Mouse (Mus musculus) midbrain, embryonic 16.5 days (tissue): Measurements from ENCODE around the gene Limk2. TPM values are rescaled to one million over a fixed set of nuclear protein-coding genes. Genes with fewer than 3 reads are reported as not detected.

Experiments
- ATAC-seq: fragments of 200-750 bp; cut with Nextera tagmentation; 2 replicates; pipeline ENCODE4 v1.8.0; 2017; ENCODE audit warnings: moderate TSS enrichment
- H3K27ac ChIP-seq: fragments of 300-500 bp; sonication (generic); 2 replicates; pipeline ENCODE4 v1.5.1; 2014; ENCODE audit warnings: mild to moderate bottlenecking, low read length, mixed read lengths
- H3K27me3 ChIP-seq: fragments of 300-500 bp; sonication (generic); 2 replicates; pipeline ENCODE4 v1.6.1; 2014; ENCODE audit warnings: low read depth, low read length, mixed read lengths; ENCODE audit not compliant: control insufficient read depth, insufficient read depth
- H3K36me3 ChIP-seq: fragments of 300-500 bp; sonication (generic); 2 replicates; pipeline ENCODE4 v1.6.1; 2014; ENCODE audit warnings: mild to moderate bottlenecking, low read length, moderate library complexity, mixed read lengths; ENCODE audit not compliant: control insufficient read depth, insufficient read depth
- H3K4me1 ChIP-seq: fragments of 300-500 bp; sonication (generic); 2 replicates; pipeline ENCODE4 v1.6.1; 2014; ENCODE audit warnings: mild to moderate bottlenecking, low read length, mixed read lengths; ENCODE audit not compliant: control insufficient read depth, insufficient read depth
- H3K4me2 ChIP-seq: fragments of 300-500 bp; sonication (generic); 2 replicates; pipeline ENCODE4 v1.6.1; 2014; ENCODE audit warnings: mild to moderate bottlenecking, low read length, mixed read lengths
- H3K4me3 ChIP-seq: fragments of 300-500 bp; sonication (generic); 2 replicates; pipeline ENCODE4 v1.5.1; 2014; ENCODE audit warnings: low read depth, mild to moderate bottlenecking, low read length, moderate library complexity, mixed read lengths
- H3K9ac ChIP-seq: fragments of 300-500 bp; sonication (generic); 2 replicates; pipeline ENCODE4 v1.6.1; 2014; ENCODE audit warnings: low read depth, low read length, mixed read lengths
- H3K9me3 ChIP-seq: fragments of 300-500 bp; sonication (generic); replicated peaks from 2 replicates; pipeline ENCODE4 v1.6.1; 2014; ENCODE audit warnings: mild to moderate bottlenecking, low read length, mixed read lengths; ENCODE audit not compliant: control insufficient read depth, poor library complexity, severe bottlenecking
- WGBS: fragments of 180-500 bp; shearing (Covaris S2); extraction: QIAGEN DNeasy Blood & Tissue Kit; methylation state at CpG from one replicate; pipeline ENCODE4 v1.1.7; 2014; 5-methylcytosine and 5-hydroxymethylcytosine counted together
- polyA plus RNA-seq: library from polyadenylated mRNA; unstranded; fragments of >200 nt; fragmentation: Nextera tagmentation; extraction: Ambion mirVana; gene quantifications from 2 replicates; pipeline ENCODE4 v1.2.1, GENCODE M21; 2015

Gene Limk2
- polyA plus RNA-seq, 1 experiment from 2014 or later, result 187 TPM

DNA sequence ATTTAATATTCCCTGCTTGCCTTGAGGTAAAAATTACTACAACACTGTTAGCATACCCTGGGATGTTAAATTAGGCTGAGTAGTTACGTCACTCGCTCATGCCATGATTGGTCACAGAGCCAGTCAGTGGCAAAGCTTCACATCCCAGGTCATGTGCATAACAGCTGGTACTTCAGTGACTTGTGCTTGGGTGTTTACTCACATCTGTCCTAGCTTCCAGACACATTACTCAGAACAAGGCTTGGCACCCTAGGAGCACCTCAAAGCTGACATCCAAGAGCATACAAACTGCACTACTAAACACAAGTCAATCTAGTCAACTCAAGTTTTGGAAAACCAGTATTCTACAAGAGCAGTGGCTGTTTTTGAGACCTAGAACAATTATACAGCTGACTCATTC, 34.1 kb upstream of the Limk2 start:
- Histone ChIP-seq H3K4me3 (no peak overlapping the region), H3K27ac (no peak overlapping the region), H3K4me2 (no peak overlapping the region), H3K4me1 (no peaks in the 10 kb centered on the region), H3K27me3 (no peaks in the 10 kb centered on the region), H3K36me3 (no peaks in the 10 kb centered on the region), H3K9ac (no peak overlapping the region), H3K9me3 (no peaks in the 10 kb centered on the region)
- 87% methylated on average over 2 of the region's 2 CpGs for WGBS
- ATAC-seq, result no peak

DNA sequence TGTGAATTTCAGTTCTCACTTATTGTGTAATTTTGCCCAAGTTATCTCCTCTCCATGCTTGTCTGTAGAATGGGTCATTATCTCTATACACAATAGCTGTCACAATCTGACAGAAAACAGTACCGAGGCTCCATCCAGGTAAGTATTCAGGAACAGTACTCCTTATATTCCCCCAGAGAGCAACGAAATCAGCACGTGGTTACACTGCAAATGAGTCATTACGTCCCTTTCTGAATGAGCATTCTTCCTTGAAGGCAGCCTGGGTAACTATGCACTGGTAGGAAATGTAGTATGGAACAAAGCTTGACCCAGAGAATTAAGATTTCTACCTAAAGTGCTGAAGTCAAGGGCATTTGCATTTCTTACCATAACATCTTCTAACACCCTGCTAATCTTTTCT, 33.7 kb upstream of the Limk2 start:
- Histone ChIP-seq H3K9ac (no peak overlapping the region), H3K9me3 (no peaks in the 10 kb centered on the region)

DNA sequence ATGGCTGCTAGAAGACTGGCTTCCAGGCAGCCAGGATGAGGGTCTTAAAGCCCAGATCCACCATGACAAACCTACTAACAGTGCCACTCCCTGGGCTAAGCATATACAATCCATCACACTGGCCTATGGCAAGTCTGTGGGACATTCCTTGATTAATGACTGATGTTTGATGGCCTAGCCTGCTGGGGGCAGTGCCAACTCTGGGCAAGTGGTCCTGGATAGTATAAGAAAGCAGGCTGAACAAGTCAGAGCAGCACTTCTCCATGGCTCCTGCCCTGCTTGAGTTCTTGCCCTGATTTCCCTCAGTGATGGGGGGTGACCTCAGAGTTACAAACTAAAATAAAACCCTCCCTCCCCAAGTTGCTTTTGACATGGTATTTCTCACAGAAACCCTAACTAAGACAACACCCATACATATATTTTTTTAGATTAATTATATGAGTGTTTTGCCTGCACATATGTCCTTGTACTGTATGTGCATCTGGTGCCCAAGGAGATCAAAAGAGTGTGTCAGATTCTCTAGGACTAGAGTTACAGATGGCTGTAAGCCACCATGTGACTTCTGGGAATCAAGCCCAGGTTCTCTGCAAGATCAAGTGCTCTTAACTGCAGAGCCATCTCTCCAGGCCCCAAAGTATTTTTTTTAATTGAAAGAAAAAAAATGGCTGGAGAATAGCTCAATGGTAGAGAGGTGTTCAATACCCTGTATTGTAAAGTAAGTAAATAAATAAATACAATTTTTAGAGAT, 32.9 kb upstream of the Limk2 start:
- no peaks in the 10 kb centered on the region for H3K9me3 ChIP-seq
- no peaks in the 10 kb centered on the region for H3K36me3 ChIP-seq
- H3K27ac ChIP-seq, result no peak overlapping the region
- H3K4me3 ChIP-seq, result no peak overlapping the region
- no peak for ATAC-seq
- H3K9ac ChIP-seq, result no peak overlapping the region
- H3K4me1 ChIP-seq, result no peaks in the 10 kb centered on the region
- no peaks in the 10 kb centered on the region for H3K27me3 ChIP-seq
- H3K4me2 ChIP-seq, result no peak overlapping the region

More for the DNA sequence above, 33.7 kb upstream of the Limk2 start:
- Histone ChIP-seq H3K4me3 (no peak overlapping the region), H3K4me2 (no peak overlapping the region), H3K27ac (no peak overlapping the region), H3K4me1 (no peaks in the 10 kb centered on the region), H3K27me3 (no peaks in the 10 kb centered on the region), H3K36me3 (no peaks in the 10 kb centered on the region)
- no peak for ATAC-seq
- WGBS, result 83% methylated on average over 4 of the region's 4 CpGs

DNA sequence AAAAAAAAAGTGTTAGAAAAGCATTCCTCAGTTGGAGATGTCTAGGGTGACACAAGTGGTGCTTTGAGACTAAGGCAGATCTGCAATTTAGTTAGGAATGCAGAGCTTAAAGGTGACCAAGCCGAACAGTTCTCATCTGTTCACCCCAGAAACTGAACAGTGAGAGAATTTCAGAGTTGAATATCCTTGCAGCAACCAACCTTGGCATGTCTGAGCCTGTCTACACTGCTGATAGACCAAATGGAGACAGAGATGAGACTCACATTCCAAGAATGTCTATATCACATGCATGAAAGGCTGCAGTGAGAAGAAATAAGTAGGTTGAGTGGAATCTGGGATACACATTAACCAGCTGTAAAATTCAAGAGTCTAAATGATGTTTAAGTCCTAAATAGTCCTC, 28.6 kb upstream of the Limk2 start:
- no peak overlapping the region for H3K4me2 ChIP-seq
- H3K36me3 ChIP-seq, result no peaks in the 10 kb centered on the region
- 89% methylated on average over 1 of the region's 1 CpGs for whole genome bisulfite sequencing
- no peaks in the 10 kb centered on the region for H3K4me1 ChIP-seq
- H3K9ac ChIP-seq, result no peak overlapping the region
- no peaks in the 10 kb centered on the region for H3K27me3 ChIP-seq
- no peak overlapping the region for H3K27ac ChIP-seq
- ATAC-seq, result no peak
- no peaks in the 10 kb centered on the region for H3K9me3 ChIP-seq
- H3K4me3 ChIP-seq, result no peak overlapping the region

DNA sequence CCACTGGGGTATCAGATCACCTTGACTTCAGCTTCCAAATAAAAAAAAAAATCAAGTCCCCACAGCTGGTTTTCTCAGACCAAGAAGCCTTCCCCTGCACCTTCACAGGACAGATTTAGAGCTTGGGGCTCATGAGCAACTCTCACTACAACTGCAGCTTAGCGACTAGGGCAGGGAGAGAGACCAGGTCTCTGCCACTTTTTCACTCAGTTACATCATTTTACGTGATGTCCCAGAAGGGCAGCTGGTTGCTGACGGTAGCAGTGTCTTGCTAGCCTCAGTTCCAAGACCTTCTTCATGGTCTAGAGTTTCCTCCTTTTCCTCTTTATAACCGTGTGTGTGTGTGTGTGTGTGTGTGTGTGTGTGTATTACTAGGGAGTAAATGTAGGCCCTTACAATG, 24.8 kb upstream of the Limk2 start:
- H3K27ac ChIP-seq, result no peak overlapping the region
- H3K27me3 ChIP-seq, result no peaks in the 10 kb centered on the region
- H3K9ac ChIP-seq, result no peak overlapping the region
- H3K4me2 ChIP-seq, result no peak overlapping the region
- H3K4me3 ChIP-seq, result no peak overlapping the region
- WGBS, result 90% methylated on average over 4 of the region's 4 CpGs
- H3K36me3 ChIP-seq, result no peaks in the 10 kb centered on the region
- H3K9me3 ChIP-seq, result no peaks in the 10 kb centered on the region
- no peaks in the 10 kb centered on the region for H3K4me1 ChIP-seq
- ATAC-seq, result no peak

DNA sequence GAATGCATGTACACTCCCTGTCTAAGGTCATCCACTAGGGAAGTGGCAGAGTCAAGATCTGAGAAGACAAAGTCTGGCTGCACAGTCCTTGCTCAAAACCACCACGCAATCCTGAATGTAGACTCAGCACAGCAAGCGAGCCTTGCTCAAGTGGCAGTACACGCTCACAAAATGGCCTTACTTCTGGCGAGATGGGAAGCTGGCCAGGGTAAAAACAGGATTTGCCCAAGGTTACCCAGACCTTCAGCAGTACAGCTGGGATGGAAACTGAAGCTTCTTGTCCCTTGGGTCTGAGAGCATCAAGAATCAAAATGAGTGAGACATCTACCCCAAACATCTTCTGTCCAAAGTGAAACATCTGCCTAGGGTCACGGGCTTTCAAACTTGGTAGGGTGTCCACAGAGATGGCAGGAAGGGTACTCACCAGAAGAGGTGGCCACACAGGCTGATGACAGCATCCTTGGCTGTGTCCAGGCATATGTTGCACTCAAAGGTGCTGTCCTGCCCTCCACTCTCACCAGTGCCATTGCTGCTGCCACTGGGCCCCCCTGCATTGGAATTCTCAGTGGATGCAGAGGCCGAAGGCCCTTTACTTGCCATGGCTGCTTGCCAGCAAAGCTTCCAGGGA, 23.1 kb upstream of the Limk2 start:
- Histone ChIP-seq H3K9ac (no peak overlapping the region), H3K36me3 (no peaks in the 10 kb centered on the region), H3K27ac (no peak overlapping the region), H3K4me1 (no peaks in the 10 kb centered on the region), H3K9me3 (no peaks in the 10 kb centered on the region), H3K27me3 (no peaks in the 10 kb centered on the region), H3K4me3 (no peak overlapping the region), H3K4me2 (no peak overlapping the region)
- WGBS, result 94% methylated on average over 6 of the region's 6 CpGs
- ATAC-seq, result no peak

DNA sequence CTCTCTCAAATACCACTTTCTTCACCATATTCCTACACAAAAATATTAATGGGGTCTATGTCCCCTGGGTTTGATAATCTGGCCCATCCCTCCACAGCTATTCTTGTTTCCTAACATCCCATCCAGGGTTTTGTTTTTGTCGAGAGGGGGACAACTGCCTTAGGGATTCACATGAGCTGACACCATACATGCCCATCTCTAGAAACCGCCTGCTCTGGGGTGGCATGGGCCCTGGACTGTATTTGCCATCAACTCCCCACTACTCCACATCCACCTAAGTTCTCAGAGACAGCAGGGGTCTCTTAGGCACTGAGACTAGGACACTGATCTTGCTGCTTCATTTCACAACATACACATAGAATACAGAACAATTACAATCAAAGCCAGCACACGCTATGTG, 22.5 kb upstream of the Limk2 start:
- no peak overlapping the region for H3K27ac ChIP-seq
- H3K9me3 ChIP-seq, result no peaks in the 10 kb centered on the region
- 94% methylated on average over 3 of the region's 3 CpGs for WGBS

DNA sequence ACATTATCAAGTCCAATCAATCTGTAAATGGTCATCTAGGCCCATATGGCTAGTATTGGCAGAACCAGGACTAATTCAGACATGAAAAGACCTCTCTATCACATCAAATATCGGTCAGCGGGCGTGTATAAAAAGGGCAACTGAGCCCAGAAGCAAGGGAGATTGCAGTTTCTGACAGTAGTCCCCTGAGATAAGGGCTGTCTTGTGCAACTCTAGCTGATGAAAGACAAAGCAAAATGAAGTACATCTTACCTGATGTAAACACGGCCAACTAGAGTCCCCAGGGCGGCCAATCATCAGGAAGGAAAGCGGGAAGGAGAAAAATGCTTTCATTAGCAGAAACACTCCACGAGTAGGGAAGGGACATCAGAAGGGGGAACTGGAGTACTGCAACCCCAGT, 19.6 kb upstream of the Limk2 start:
- 80% methylated on average over 7 of the region's 7 CpGs for WGBS
- H3K36me3 ChIP-seq, result peaks cover 19% of the 10 kb centered on the region

More for the DNA sequence above, 22.5 kb upstream of the Limk2 start:
- no peaks in the 10 kb centered on the region for H3K36me3 ChIP-seq
- no peak overlapping the region for H3K4me2 ChIP-seq
- no peaks in the 10 kb centered on the region for H3K27me3 ChIP-seq
- H3K9ac ChIP-seq, result no peak overlapping the region
- H3K4me3 ChIP-seq, result no peak overlapping the region
- no peak for ATAC-seq
- no peaks in the 10 kb centered on the region for H3K4me1 ChIP-seq

DNA sequence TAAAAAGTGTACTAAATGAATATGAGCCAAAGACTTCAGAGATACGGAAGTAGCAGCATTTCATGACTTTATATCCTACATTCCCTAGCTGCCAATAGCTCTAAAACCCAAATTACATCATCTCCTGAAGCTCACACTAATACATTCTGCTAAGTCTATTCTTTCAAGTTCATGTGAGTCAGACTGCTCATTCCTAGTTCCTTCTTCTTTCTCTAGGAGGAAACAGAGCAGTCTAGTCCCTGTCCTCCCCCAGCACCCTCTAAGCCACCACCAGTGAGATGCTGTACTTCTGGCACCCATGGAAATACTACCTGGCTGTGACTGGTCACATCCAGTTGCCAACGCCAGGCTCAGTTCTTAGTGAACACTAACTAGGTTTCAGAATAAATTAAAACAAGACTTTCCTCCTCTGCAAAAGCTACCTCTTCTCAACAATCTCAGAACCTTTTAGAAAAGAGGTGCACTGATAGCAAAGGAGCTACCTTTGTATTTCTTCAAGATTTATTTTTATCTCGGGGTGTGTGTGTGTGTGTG, 18.8 kb upstream of the Limk2 start:
- Histone ChIP-seq H3K27me3 (no peaks in the 10 kb centered on the region), H3K4me3 (no peak overlapping the region), H3K27ac (no peak overlapping the region), H3K4me1 (no peaks in the 10 kb centered on the region), H3K36me3 (peaks cover 24% of the 10 kb centered on the region), H3K9ac (no peak overlapping the region), H3K9me3 (no peaks in the 10 kb centered on the region), H3K4me2 (no peak overlapping the region)
- ATAC-seq, result no peak
- WGBS, result 85% methylated on average over 3 of the region's 3 CpGs

More for the DNA sequence above, 19.6 kb upstream of the Limk2 start:
- no peaks in the 10 kb centered on the region for H3K27me3 ChIP-seq
- H3K4me1 ChIP-seq, result no peaks in the 10 kb centered on the region
- H3K4me3 ChIP-seq, result no peak overlapping the region
- no peak overlapping the region for H3K9ac ChIP-seq
- H3K27ac ChIP-seq, result no peak overlapping the region
- ATAC-seq, result no peak
- H3K4me2 ChIP-seq, result no peak overlapping the region
- H3K9me3 ChIP-seq, result no peaks in the 10 kb centered on the region
